ENCODE assay signal across 25 mouse cellular contexts in genomic region chr3:78409237-78409636, GRCm38 (mm10).
"Had no signal": no experiment of that assay in that cellular context is flagged by ENCODE, and none has a peak within 500 bp of the region (broad histone marks: within the 10 kb centered on the region; RNA-seq: fewer than 3 reads in every experiment).

No protein-coding gene starts in this region.

- H3K27me3 ChIP-seq: heart, embryonic 12.5 days; hindbrain, embryonic 15.5 days; intestine, embryonic 15.5 days; kidney, embryonic 15.5 days; limb, embryonic 13.5 days; limb, embryonic 15.5 days; liver, embryonic 12.5 days had no signal

- DNase-seq: gastrocnemius, adult 2 months; gastrocnemius, postnatal 10 days; gastrocnemius, postnatal 25 days; heart, adult 18-20 months; heart, postnatal 10 days; heart, postnatal 4 days; kidney, adult 11 months; kidney, adult 2 months; kidney, adult 9 months; kidney, postnatal 14 days; kidney, postnatal 36 days; layer of hippocampus, adult 9-11 months; layer of hippocampus, postnatal 36 days; left cerebral cortex, postnatal 4 days had no signal

- H3K4me3 ChIP-seq: gastrocnemius, adult 2 months; heart, embryonic 10.5 days; heart, embryonic 12.5 days; hindbrain, embryonic 15.5 days; intestine, embryonic 15.5 days; kidney, embryonic 15.5 days; limb, embryonic 13.5 days; limb, embryonic 15.5 days; liver, embryonic 12.5 days had no signal

- H3K9ac ChIP-seq: heart, embryonic 12.5 days; hindbrain, embryonic 15.5 days; intestine, embryonic 15.5 days; kidney, embryonic 15.5 days; limb, embryonic 13.5 days; limb, embryonic 15.5 days; liver, embryonic 12.5 days; liver, embryonic 14.5 days had no signal

- H3K27ac ChIP-seq: gastrocnemius, adult 2 months; heart, embryonic 10.5 days; hindbrain, embryonic 15.5 days; intestine, embryonic 15.5 days; kidney, embryonic 15.5 days; kidney, postnatal 0 days; limb, embryonic 13.5 days; limb, embryonic 15.5 days; liver, embryonic 12.5 days; liver, embryonic 14.5 days had no signal

- ATAC-seq: inflammation-experienced regulatory T-cells, adult 6 months; intestine, embryonic 15.5 days; liver, embryonic 12.5 days had no signal

- H3K4me1 ChIP-seq: hindbrain, embryonic 15.5 days; intestine, embryonic 15.5 days; limb, embryonic 13.5 days; limb, embryonic 15.5 days; liver, embryonic 12.5 days had no signal

- H3K36me3 ChIP-seq: heart, embryonic 10.5 days; heart, embryonic 12.5 days; hindbrain, embryonic 15.5 days; intestine, embryonic 15.5 days; kidney, embryonic 15.5 days; limb, embryonic 13.5 days; limb, embryonic 15.5 days; liver, embryonic 12.5 days had no signal

- H3K4me2 ChIP-seq: heart, embryonic 12.5 days; hindbrain, embryonic 15.5 days; intestine, embryonic 15.5 days; kidney, embryonic 15.5 days; limb, embryonic 13.5 days; limb, embryonic 15.5 days; liver, embryonic 12.5 days had no signal

- H3K9me3 ChIP-seq: heart, embryonic 10.5 days; heart, embryonic 12.5 days; hindbrain, embryonic 15.5 days; intestine, embryonic 15.5 days; kidney, embryonic 15.5 days; limb, embryonic 13.5 days; limb, embryonic 15.5 days; liver, embryonic 12.5 days had no signal
